Mouse (Mus musculus) liver, embryonic 14.5 days (tissue): ENCODE measurements at regions not wholly inside any gene's neighbourhood (a gene's known extent, or its start where the extent isn't known, plus 50 kb on each side); places are given as distances from the start of the nearest gene placed in this dataset.

Source experiments
- CTCF ChIP-seq: IDR thresholded peaks from 2 replicates; pipeline ENCODE4 v1.5.1; 2016; ENCODE audit warnings: antibody characterized with exemption, low read depth, control low read depth
- EP300 ChIP-seq: IDR thresholded peaks from 2 replicates; pipeline ENCODE4 v1.6.1; 2016; ENCODE audit warnings: antibody characterized with exemption, low read depth

- TF ChIP-seq CTCF (no peak), EP300 (no peak)
Measured at GRCm38 (mm10) chr12:107811231-107811630, 192.2 kb downstream of the Bcl11b start.
